Mouse (Mus musculus) c-Kit-positive CD71-negative TER-119-negative erythroid progenitor cells, embryonic 14.5 days (primary cell): Measurements from ENCODE around the gene Nrbp1.

Experiments
- DNase-seq: peaks from one replicate; pipeline ENCODE4 v3.0.0-alpha.2; 2013; ENCODE audit warnings: low read depth

The Nrbp1 gene

DNA sequence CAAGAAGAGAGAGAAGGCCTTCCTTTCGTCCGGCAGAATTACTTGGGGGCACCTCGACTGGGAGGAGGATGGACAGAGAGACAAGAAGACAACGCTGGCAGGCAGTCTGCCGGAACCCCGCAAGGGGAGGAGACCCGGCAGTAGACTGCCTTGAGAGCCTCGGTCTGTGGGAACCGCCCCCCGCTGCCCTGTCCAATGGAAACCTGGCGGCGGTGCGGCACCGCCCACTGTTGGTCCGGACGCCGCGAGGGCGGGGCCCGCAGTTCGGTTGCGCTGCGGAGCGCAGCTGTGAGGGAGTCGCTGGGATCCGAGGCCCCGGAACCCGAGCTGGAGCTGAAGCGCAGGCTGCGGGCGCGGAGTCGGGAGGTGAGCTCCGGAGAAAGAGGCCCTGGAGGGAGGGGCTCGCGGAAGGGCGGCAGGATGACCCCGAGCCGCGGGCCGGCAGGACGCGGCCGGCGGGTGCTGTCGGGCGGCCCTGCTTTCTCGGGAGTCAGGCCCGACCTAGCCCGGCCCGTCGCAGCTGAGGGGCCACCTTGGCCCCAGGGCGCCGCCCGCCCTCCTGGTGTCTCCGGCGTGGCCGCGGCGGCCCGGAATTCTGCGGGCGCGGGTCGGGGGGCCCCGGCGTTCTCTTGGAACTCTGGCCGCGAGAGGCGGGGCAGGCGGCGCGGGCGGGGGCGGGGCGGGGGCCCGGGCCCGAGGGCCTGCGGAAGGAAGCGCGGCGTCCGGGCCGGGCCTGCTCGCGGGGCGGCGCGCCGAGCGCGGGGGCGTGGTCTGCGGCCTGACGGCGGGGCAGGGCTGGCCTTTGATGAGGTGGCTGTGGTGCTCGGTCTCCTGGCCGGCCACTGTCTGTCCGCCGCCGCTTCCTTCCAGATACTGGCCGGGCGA lies at the start of gene Nrbp1, which contains the start of gene Gm9970:
Gene Nrbp1 (plus strand): TSS at position 228 of the 885 bp plus-strand sequence.
Gene Gm9970 (minus strand): TSS at position 596 of the 885 bp plus-strand sequence.
- DNase-seq = peak; percentile 90

DNA sequence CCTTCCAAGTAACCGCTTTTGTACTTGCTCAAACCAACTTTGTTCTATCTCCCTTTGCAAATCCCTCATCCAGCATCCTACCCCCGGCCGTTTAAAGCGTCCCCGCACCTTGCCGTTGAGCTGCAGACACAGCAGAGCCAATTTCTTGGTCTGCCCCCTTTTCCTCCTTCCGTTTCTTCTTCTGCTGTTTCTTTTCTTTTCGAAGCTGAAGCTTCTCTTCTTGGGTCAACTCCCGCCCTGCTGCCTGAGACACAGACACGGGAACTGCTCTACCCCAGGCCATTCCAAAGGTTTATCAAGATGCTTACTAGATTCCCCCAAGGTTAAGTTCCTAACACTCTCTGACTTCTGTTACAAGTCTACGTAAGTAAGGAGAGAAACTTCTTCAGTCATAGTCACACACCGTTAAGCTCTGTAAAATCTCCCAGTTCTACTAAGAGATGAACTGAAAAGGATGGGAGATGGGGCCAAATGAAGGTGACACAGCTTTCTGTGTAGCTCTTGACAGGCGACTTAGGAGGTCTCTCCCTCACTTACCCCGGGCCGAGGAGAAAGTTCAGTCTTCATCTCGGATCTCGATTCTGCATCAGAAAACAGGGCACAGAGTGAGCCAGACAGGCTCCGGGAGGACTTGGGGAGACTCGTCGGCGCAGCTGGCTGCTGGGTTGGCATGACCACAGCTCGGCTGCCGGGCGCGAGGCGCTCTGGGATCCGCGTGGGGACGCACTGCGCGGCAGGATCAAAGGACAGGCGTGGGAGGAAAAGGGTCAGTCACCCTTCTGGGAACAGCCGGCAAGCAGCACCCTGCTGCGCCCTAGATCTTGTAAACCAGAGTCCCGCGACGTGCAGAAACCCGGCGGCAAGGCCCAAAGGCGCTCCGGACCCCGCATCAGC lies 48.4 kb upstream of the Nrbp1 start:
- no peak for DNase-seq

DNA sequence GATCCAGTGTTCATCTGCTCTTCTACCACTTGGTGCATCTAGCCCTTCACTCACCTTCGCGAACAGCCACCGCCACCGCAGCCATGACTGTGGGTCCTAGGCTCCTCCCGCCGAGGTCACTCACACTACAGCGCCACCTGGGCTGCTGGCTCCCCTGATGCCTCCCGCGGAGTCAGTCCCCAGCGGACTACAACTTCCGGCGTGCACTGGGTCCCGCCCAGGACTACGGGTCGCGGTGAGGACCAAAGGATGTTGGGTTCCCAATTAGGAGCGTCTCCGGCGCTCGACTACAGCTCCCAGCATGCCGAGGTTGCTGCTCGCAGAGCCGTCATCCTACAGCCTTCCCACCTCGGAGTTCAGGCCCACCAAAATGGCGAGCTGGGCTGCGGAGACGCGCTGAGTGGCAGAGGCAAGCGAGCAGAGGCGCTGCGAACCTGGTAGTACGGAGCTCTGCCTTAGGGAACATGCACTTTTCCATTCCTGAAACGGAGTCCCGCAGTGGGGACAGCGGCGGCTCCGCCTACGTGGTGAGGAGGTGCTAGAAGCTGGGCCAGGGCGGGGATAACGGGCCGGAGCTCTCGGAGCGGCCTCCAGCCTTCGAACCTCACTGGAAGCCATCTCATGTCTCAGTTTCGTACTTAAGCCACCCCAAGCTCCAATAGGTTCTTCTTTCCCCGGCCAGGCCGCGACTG lies 47.6 kb upstream of the Nrbp1 start, which contains the start of the genes Snx17 and Eif2b4:
Gene Snx17 (plus strand): TSS at position 289 of the 692 bp plus-strand sequence.
Gene Eif2b4 (minus strand): TSS at position 492 of the 692 bp plus-strand sequence.
- peak; percentile 97 for DNase-seq

DNA sequence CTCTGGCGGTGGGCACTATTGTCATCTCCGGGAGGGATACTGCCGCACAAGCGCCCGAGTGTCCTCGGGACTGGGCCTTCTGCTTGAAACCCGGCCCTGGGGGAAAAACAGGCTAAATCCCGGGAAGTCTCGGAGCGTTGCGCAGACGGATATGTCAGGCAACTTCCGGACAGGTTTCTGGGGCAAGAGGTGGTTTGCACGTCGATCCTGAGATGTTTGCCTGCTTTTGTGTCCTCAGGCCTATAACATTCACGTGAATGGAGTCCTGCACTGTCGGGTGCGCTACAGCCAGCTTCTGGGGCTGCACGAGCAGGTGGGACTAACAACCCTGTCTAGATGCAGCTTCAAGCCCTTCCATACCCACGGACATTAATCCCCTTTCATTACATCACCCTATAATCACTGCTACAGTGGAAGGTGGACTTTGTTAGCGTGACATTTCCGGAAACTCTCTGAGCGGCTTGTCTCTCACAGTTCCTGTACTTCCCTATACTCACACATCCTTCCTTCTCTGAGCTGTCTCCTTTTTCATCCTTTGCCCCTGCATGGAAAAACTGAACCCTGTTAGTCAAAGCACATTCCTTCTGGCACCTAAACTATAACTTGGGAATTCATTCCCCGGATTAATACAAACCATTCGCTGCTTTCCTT lies 46.9 kb upstream of the Nrbp1 start:
- DNase-seq = no peak

DNA sequence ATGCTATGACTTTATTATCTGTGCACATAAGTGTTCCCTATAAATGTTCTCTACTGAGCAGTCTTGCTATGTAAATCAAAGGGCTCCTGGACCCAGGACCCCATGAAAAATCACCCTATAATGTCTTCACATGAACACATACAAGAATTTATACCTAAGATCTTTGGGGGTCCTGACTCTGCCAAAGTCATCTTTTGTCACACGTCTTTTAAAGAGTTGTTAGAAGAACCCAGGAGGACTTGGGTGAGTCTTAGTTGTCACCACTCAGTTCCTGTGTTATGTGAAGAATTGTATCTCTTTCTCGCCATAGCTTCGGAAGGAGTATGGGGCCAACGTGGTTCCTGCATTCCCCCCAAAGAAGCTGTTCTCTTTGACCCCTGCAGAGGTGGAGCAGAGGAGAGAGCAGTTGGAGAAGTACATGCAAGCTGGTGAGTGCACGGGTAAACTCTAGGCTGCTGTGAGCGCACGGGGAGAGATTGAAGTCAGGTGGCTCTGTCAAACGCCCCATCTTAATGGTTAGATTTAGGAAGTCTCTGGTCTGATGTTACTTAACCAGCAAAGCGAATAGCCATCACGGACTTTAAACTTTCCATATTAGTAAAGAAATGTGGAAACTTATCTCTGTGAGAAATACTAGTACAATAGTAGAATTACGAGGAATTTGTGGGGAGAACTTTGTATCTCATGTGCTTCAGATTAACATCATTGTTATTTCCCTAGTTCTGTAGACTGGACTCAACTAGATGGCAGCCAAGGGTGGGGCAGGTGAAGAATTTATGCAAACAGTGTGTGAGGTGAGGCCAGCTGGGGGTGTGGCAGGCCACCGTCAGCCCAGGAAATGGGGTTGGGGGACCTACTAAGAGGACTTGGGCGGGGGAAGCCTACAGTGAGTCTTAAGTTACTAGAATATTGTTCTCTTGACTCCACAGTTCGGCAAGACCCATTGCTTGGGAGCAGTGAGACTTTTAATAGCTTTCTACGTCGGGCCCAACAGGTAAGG lies 45.9 kb upstream of the Nrbp1 start:
- no peak for DNase-seq

DNA sequence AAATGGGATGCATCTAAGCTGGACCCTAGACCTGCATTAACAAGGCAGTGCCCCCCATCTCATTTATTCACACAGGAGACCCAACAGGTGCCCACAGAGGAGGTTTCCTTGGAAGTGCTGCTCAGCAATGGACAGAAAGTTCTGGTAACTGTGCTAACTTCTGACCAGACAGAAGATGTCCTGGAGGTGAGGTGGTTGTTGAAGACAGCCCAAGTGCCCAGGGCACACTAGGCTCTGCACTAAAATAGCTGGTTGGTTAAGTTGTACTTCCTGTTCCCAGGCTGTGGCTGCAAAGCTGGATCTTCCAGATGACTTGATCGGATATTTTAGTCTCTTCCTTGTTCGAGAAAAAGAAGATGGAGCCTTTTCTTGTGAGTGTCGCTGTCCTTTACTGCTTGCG lies 45.0 kb upstream of the Nrbp1 start:
- DNase-seq = no peak

DNA sequence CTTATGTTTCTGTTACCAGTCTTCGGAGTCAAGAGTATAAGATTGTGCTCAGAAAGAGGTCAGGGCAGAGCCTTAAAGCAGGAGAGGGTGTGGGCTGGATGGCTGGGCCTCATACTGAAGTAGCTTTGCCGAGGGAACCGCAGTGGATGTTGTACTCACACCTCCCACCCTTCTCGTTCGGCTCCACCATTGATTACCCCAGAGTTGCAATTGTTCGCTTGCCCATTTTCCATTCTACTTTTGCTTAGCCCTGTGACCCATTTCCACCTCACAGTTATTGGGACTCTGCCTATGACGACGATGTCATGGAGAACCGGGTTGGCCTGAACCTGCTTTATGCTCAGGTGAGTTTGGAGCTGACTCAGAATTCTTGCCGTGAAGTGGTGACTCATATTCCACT lies 44.5 kb upstream of the Nrbp1 start:
- DNase-seq = no peak

DNA sequence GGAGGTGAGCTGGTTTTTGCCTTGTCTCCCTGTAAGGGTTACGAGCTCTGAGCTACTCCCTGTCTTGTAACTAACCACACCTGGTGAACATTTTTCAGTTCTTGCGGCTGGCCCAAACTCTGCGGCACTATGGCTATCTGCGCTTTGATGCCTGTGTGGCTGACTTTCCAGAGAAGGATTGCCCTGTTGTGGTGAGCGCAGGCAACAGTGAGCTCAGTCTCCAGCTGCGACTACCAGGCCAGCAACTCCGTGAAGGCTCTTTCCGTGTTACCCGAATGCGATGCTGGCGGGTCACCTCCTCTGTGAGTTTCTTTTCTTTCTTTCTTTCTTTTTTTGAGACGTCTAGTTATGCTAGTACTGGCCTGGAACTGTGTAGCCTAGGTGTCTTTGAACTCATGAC lies 43.6 kb upstream of the Nrbp1 start:
- no peak for DNase-seq

DNA sequence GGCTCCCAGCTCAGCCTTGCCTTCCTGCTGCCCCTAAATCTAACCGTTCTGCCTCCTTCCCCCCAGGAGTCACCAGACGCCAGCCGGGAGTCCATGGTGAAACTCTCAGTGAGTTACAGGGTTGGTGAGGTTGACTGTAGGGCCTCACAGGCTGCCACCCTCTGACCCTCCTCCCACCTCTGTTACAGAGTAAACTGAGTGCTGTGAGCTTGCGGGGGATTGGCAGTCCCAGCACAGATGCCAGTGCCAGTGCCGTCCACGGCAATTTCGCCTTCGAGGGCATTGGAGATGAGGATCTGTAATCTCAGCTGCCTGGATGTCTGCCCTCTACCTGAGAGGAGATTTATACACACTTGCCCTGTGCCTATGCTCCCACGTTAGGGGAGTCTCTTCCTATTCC lies 42.5 kb upstream of the Nrbp1 start:
- DNase-seq = no peak

DNA sequence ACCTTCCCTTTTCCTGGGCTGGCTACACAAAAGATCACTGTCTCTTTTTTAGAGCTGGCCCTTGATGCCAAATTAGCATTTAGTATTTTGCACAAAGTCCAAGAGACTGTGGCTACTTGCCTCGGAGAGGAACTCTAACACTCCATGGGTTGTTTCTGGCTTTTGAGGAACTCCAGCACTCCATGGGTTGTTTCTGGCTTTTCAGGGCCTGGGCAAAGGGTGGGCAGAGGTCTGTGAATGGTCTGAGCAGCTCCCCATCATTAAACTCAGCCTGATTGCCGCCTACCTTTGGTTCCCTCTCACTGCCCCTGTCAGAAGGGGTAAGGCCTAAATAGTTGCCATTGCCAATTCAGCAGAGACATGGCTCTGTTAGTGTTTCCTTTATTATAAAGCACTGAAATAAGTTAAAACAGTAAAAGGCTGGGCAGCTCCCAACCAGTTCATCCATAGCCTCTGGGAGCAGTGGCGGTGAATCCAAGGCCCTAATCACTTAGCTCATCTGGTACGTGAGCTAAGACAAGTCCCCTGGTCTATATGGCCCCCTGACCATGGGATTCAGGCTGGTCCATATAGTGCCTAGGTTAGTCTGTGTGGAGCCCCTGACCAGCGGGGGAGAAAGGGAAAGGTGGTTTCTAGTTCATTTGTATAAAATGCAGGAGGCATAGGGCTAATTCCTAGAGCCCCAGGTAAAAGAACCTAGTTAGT lies 41.9 kb upstream of the Nrbp1 start:
- no peak for DNase-seq

DNA sequence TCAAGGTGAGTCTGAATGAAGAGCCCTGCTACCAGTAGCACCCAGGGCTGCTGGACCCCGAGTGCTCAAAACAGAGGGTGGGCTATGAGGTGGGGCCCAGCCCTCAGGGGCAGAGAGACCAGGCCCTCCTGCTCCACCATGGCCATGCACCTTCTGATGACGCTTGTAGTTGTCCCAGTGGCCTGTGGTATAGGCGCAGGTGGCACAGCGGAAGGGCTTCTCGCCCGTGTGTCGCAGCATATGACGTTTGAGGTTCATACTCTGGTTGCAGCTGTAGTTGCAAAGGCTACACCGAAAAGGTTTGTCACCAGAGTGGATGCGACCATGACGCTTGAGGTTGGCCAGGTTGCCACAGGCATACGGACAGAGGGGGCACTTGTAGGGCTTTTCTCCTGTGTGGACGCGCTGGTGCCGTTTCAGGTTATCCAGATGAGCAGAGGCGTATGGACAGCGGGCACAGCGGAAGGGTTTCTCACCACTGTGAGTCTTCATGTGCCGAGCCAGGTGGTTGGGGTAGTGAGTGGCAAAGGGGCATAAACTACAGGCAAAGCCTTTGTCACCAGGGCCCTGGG lies 41.3 kb upstream of the Nrbp1 start:
- DNase-seq = no peak

DNA sequence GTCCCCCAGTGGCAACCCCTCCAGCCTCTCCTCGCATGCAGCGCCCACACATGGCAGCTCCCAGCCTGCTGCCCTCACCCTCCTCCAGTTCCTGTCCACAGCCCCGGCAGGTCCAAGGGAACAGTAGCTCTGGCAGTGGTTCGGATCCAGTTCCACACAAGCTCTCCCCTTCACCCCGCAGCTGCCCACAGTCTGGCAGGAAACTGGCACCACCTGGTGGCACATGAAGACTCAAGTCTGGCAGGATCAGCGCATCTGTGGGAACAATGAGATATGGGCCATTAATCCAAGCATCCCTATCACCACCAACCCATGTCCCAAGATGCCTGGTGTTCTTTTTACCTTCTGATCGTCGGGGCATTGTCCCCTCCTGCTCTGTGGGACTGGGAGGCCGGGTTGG lies 40.8 kb upstream of the Nrbp1 start:
- no peak for DNase-seq

DNA sequence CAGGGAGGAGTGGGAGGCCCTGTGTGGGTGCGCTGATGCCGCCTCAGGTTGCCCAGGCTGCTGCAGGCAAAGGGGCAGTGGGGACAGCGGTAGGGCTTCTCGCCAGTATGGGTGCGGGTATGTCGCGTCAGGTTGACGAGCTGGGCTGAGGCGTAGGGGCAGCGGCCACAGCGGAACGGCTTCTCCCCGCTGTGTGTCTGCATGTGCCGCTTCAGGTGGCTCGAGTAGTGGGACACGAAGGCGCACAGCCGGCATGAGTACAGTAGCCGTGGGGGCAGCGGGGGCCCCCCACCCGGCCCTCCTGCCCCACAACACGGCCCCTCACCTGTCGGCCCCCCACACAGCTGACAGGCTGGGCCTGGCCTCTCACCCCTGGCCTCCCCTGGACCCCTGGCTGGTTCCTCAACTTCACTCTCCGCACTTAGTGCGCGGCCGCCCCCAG lies 40.3 kb upstream of the Nrbp1 start:
- DNase-seq = no peak

DNA sequence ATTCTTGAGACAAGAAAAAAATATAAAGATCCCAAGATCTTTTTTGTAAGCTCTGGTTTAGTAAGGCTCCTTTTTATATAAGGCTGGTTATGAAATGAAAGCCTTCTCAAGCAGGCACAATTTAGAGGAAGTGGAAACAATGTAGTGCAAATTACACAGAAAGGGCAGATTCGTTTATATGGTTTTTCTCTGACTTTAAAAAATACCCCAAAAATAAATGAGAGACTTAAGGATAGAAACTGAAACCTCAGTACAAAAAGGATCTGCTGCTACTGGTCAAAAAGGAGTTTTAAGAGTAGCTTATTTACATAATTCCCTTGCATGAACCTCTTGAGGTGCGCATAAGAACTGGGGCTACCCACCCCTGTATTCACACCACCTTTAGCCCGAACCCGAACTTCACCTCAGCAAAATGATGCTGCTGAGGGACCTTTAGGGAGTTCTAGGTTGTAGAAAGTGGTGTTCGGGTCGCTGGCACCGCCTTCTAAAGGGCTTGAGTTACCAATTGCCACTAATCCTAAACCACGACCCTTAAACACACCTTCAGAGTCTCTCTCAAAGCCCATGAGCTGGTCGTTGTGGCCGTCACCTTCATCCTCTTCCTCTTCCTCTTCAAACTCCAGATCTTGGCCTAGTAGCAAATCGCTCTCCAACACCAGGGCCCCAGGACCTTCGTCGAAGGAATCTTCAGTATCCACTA lies 39.5 kb upstream of the Nrbp1 start:
- DNase-seq = no peak

DNA sequence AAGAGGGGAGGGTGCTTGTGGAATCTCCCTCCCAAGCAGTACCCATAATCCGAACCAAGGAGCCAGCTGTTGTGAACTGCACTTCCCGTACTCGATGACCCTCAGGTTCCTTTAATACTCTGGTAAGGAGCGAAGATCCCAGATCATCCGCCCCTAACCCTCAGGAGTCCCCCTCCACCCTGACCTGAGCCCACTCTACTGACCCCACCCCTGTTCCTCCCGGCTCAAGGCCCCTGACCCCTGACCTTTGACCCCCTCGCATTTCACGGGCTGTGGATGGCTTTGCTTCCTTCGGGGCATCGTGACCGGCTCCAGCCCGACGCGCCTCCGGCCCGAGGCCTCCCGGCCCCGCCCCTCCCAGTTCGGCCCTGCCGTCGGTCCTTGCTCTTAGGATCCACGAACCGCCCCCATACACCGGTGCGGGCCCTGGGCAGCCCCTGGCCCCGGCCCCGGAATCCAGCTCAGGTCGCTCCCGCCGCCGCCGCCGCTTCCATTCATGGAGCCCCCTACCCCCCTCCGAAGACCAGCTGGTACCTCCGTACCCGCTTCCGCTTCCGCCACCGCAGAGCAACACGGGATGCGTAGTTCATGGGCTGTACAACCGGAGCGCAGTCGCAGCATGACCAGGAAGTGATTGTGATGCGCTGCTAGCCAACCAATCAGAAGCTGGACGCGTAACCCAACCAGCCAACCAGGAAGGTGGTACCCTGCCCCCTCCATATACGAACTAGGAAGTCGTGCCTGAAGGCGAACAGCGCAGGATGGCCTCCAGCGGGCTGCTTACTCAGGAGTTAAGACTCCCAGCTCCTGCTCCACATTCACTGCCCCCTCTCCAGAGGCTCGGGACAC lies 38.7 kb upstream of the Nrbp1 start, which contains the start of gene Zfp513:
Gene Zfp513 (minus strand): TSS at position 562 of the 849 bp plus-strand sequence.
- peak; percentile 94 for DNase-seq

DNA sequence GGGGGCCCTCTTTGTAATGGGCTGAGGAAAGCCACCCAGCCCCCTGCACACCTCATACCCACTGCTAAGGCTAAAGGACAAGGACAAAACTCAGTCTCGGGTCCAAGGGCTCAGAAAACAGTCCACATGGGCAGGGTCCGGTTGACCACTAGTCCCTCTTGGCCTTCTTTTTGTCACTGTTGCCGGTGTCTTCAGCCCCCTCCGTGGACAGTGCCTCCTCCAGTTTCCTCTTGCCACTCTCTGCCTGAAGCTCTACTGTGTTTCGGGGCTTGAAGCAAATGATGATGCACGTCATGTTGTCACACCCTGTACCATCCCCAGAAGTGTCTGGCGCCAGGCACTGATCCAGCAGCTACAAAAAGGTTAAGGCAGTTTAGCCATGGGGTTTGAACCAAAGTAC lies 37.7 kb upstream of the Nrbp1 start:
- DNase-seq = no peak

DNA sequence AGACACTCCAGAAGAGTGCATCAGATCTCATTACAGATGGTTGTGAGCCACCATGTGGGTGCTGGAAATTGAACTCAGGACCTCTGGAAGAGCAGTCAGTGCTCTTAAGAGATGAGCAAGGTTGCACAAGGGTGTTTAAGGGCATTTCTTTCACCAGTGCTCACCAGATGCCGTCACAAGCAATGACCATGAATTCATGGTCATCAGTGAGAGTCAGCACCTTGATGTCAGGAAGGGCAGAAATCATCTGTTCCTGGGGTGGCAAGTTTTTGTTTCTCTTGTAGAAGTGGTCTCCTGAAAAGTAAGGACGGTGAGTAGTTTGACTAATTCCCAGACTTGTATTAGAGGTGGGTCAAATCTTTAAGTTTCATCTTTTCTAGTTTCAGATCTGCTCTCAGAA lies 36.8 kb upstream of the Nrbp1 start:
- DNase-seq = no peak

DNA sequence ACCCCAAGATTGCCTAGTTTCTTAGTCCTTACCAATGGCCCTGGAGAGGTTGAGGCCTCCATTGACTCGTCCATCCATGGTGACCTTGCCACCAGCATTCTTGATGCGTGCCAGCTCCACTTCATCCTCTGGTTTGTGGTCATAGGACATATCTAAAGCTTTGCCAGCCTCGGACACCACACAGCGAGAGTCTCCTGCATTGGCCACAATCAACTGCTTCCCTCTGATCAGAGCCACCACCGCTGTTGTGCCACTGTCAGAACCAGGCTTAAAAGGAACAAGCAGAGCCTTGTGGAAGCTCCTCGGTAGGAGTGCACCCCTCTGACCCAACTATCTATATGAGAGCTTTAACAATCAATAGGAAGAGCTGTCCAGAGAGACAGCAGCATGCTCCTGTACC lies 36.2 kb upstream of the Nrbp1 start:
- DNase-seq = no peak
